Mouse (Mus musculus) liver, embryonic 14.5 days (tissue): ENCODE data around the gene Tubb2b.

Experiments used
- CTCF ChIP-seq: IDR thresholded peaks from 2 replicates; pipeline ENCODE4 v1.5.1; 2016; ENCODE audit warnings: antibody characterized with exemption, low read depth, control low read depth
- EP300 ChIP-seq: IDR thresholded peaks from 2 replicates; pipeline ENCODE4 v1.6.1; 2016; ENCODE audit warnings: antibody characterized with exemption, low read depth

DNA sequence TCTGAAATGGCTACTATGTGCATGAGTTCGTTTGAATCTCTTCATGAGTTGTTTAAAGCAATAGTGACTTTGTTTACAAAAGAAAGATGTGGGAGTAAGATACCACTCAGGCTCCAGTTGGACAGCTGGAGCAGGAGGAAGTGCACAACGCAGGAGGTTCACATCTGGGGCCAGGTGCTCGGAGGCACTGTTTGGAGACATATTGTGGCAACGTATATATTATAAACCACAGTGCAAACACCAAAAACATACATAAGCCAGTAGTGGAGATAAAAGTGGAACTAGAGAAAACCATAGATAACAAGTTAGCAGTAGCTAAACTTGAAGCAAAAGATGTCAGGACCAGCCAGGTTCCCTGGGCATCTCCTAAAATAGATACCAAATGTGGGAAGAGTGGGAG lies 10.9 kb downstream of the Tubb2b start:
- TF ChIP-seq EP300 (no peak), CTCF (no peak)
